Mouse (Mus musculus) left cerebral cortex, adult 18-20 months (tissue): ENCODE data around the gene Olfr1062. TPM values are rescaled to one million over a fixed set of nuclear protein-coding genes. Genes with fewer than 3 reads are reported as not detected.
"Not testable (repeated sequence)": the region's sequence is repeated elsewhere in the genome, so short reads cannot be mapped to it uniquely, and the experiment has no call there.

Experiments
- DNase-seq, 2 experiments: peaks; one replicate each; pipeline ENCODE4 v3.0.0; 2021 to 2022; ENCODE audit warnings: low spot score in 2 of 2, mixed read lengths in 1 of 2
- long read RNA-seq, 2 experiments: library from polyadenylated mRNA; stranded (forward); transcript quantifications; one replicate each; pipeline ENCODE4 v2.0.0; 2021
- total RNA-seq, 2 experiments: library from RNA; stranded (reverse); gene quantifications; 2 replicates each; pipeline ENCODE4 v1.2.3; 2021

The Olfr1062 gene
- not detected for total RNA-seq
- long read RNA-seq, experiment 1: 0 reads
- long read RNA-seq, experiment 2: 0 reads

- not testable (repeated sequence) for DNase-seq
These were observed at the start of gene Olfr1062 for GRCm38 (mm10) chr2:86426649-86427048. Olfr1062 (minus strand) TSS chr2:86426749.

- DNase-seq: peak; percentile 44 to 49
These were observed 38.0 kb upstream of the Olfr1062 start for GRCm38 (mm10) chr2:86464442-86465109.

GRCm38 (mm10) chr2:86460434-86460833 lies 33.9 kb upstream of the Olfr1062 start:
- no peak for DNase-seq

- DNase-seq: no peak
These were observed 29.6 kb upstream of the Olfr1062 start, which contains the start of gene Olfr1066 for GRCm38 (mm10) chr2:86456169-86456568. Olfr1066 (minus strand) TSS chr2:86456269.

- DNase-seq: not testable (repeated sequence)
These were observed 23.9 kb upstream of the Olfr1062 start, which contains the start of gene Olfr1065 for GRCm38 (mm10) chr2:86450491-86450890. Olfr1065 (minus strand) TSS chr2:86450591.

- not testable (repeated sequence) for DNase-seq
These were observed 15.6 kb upstream of the Olfr1062 start for GRCm38 (mm10) chr2:86442101-86442500.

- DNase-seq: not testable (repeated sequence)
These were observed 2.0 kb upstream of the Olfr1062 start for GRCm38 (mm10) chr2:86428511-86428910.

GRCm38 (mm10) chr2:86413950-86414349 lies 12.6 kb downstream of the Olfr1062 start, which contains the start of gene Olfr1061:
Olfr1061 (minus strand) TSS chr2:86414050.
- no peak for DNase-seq

GRCm38 (mm10) chr2:86395114-86395513 lies 31.4 kb downstream of the Olfr1062 start:
- DNase-seq: no peak

GRCm38 (mm10) chr2:86388461-86388860 lies 38.1 kb downstream of the Olfr1062 start, which contains the start of gene Olfr1058:
Olfr1058 (minus strand) TSS chr2:86388561.
- not testable (repeated sequence) for DNase-seq

- DNase-seq: no peak
These were observed 48.3 kb downstream of the Olfr1062 start, which contains the start of gene Olfr1057 for GRCm38 (mm10) chr2:86378293-86378692. Olfr1057 (minus strand) TSS chr2:86378393.

Other genes with a start within 250 kb of the Olfr1062 start
- gene Olfr1044, start 248.9 kb downstream of the Olfr1062 start, total RNA-seq: not detected
- not detected for gene Olfr52, start 241.1 kb downstream of the Olfr1062 start, total RNA-seq
- not detected for gene Olfr1045, start 223.7 kb downstream of the Olfr1062 start, total RNA-seq
- gene Olfr1046, start 207.4 kb downstream of the Olfr1062 start, total RNA-seq: not detected
- gene Olfr1047, start 195.3 kb downstream of the Olfr1062 start, total RNA-seq: not detected
- gene Olfr1048, start 186.5 kb downstream of the Olfr1062 start, total RNA-seq: not detected
- not detected for gene Olfr1049, start 168.4 kb downstream of the Olfr1062 start, total RNA-seq
- not detected for gene Olfr1051, start 147.7 kb downstream of the Olfr1062 start, total RNA-seq
- gene Olfr1052, start 134.3 kb downstream of the Olfr1062 start, total RNA-seq: not detected
- not detected for gene Olfr1053, start 111.5 kb downstream of the Olfr1062 start, total RNA-seq
- not detected for gene Olfr1054, start 91.3 kb downstream of the Olfr1062 start, total RNA-seq
- gene Olfr1055, start 76.5 kb downstream of the Olfr1062 start, total RNA-seq: not detected
- gene Olfr1056, start 64.3 kb downstream of the Olfr1062 start, total RNA-seq: not detected
- not detected for gene Olfr1057, start 48.4 kb downstream of the Olfr1062 start, total RNA-seq
- not detected for gene Olfr1058, start 38.2 kb downstream of the Olfr1062 start, total RNA-seq
- not detected for gene Olfr1061, start 12.7 kb downstream of the Olfr1062 start, total RNA-seq
- gene Olfr1065, start 23.8 kb upstream of the Olfr1062 start, total RNA-seq: not detected
- gene Olfr1066, start 29.5 kb upstream of the Olfr1062 start, total RNA-seq: not detected
- not detected for gene Olfr228, start 60.6 kb upstream of the Olfr1062 start, total RNA-seq
- gene Olfr1076, start 81.7 kb upstream of the Olfr1062 start, total RNA-seq: not detected
- gene Olfr1079, start 115.7 kb upstream of the Olfr1062 start, total RNA-seq: not detected
- not detected for gene Olfr1080, start 131.5 kb upstream of the Olfr1062 start, total RNA-seq
- gene Olfr1082, start 172.2 kb upstream of the Olfr1062 start, total RNA-seq: not detected
- not detected for gene Olfr1084, start 213.0 kb upstream of the Olfr1062 start, total RNA-seq
- gene Olfr1085, start 235.3 kb upstream of the Olfr1062 start, total RNA-seq: not detected